Mouse (Mus musculus): ENCODE data around the gene Rps6ka2.

DNA sequence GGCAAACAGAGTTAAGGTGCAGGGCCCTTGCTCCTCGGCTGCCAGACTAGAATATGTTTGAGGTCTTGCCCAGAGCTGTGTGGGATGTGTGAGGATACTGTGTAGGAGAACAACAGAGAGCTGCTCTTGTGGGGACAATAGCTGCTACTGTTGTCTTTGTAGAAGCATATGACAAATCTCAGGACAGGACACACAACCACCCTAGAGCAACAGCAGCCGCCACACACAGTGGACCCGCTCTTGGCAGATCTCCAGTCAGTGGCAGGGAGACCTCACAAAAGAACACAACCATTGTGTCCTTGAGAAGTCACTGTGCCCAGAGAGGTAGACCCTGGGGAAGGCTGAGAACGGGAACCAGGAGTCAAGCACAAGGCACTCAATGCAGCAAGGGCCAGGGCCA is 42.0 kb downstream of the Rps6ka2 start:
- no peak for TF ChIP-seq GATA1 (IDR thresholded peaks at IDR 0.05; ENCODE audit: borderline replicate concordance, low read length)
- no peak for TF ChIP-seq CTCF (IDR thresholded peaks at IDR 0.05; ENCODE audit: low read depth, low read length)

Measured in G1E (cell line).